In the genomic region with DNA sequence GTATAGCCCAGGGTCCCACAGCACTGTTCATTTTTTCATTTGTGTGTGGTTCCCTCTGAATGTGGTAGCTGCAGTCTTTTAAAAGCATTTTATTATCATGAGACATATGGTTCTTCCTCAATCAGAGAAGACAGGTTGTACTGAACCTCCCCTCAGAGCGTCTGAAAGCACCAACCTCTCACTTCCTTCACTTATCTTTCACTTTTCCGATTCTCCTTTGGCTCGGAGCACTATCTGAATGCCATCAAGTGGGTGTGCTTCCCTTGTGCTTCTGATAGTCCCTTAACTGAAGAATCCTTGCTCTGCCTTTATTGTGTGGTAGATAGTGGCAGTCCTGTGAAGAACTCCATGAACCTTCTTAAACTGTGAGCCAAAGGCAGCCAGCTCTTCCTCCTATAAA, we compare ENCODE assay signal across 24 mouse cellular contexts. TPM values are rescaled to one million over a fixed set of nuclear protein-coding genes. Genes with fewer than 3 reads are reported as not detected.
DNase-seq lines count a peak whose midpoint lies in the region; ATAC-seq and TF ChIP-seq lines count a peak whose summit lies in the region.
"Had no signal": no experiment of that assay in that cellular context is flagged by ENCODE, and none has a peak within 500 bp of the region (broad histone marks: within the 10 kb centered on the region; RNA-seq: fewer than 3 reads in every experiment).

No protein-coding gene starts in this region.

- no peak overlapping the region for H3K9ac ChIP-seq in liver, embryonic 12.5 days
- no peak overlapping the region for H3K9ac ChIP-seq in liver, embryonic 14.5 days (replicated peaks)
- H3K9ac ChIP-seq: embryonic facial prominence, embryonic 12.5 days; forebrain, embryonic 12.5 days had no signal

- 16% methylated on average over 3 of the region's 3 CpGs for WGBS in liver, embryonic 12.5 days (ENCODE audit: insufficient replicate concordance)
- WGBS in liver, embryonic 14.5 days (ENCODE audit: insufficient replicate concordance), result 26% methylated on average over 3 of the region's 3 CpGs

- H3K27me3 ChIP-seq in liver, embryonic 12.5 days (replicated peaks), result no peaks in the 10 kb centered on the region
- no peaks in the 10 kb centered on the region for H3K27me3 ChIP-seq in liver, embryonic 14.5 days (ENCODE audit: control insufficient read depth, insufficient read depth, low read length)
- H3K27me3 ChIP-seq: embryonic facial prominence, embryonic 12.5 days; forebrain, embryonic 12.5 days; Patski had no signal

- peaks cover 15% of the 10 kb centered on the region for H3K4me1 ChIP-seq in liver, embryonic 12.5 days
- H3K4me1 ChIP-seq in liver, embryonic 14.5 days (replicated peaks; ENCODE audit: control insufficient read depth in 2 of 2, insufficient read depth in 2 of 2, low read length in 1 of 2), result peaks cover 3% of the 10 kb centered on the region in 2 experiments
- H3K4me1 ChIP-seq: embryonic facial prominence, embryonic 10.5 days; embryonic facial prominence, embryonic 12.5 days; forebrain, embryonic 12.5 days had no signal

- TF ChIP-seq EP300 in liver, embryonic 14.5 days (IDR thresholded peaks at IDR 0.05; ENCODE audit: low read depth), result peak; percentile 46

- peak; percentile 71; the same call in 1 of the 2 replicates for ATAC-seq in liver, embryonic 12.5 days
- no peak; the same call in 1 of the 2 replicates for ATAC-seq in liver, embryonic 14.5 days (ENCODE audit: insufficient read depth)
- ATAC-seq in megakaryocyte-erythroid progenitor cell, adult 5-6 weeks (replicated peaks; ENCODE audit: low FRiP score, low TSS enrichment, poor library complexity, severe bottlenecking), result peak; percentile 44; the same call in 1 of the 2 replicates
- ATAC-seq: activated CD4-positive, CD25-positive, alpha-beta regulatory T cell, adult 4 months; forebrain, embryonic 14.5 days; forebrain, embryonic 16.5 days; Patski had no signal

- H3K36me3 ChIP-seq in liver, embryonic 12.5 days, result no peaks in the 10 kb centered on the region
- no peaks in the 10 kb centered on the region for H3K36me3 ChIP-seq in liver, embryonic 14.5 days (replicated peaks; ENCODE audit: control insufficient read depth, insufficient read depth, low read depth)
- H3K36me3 ChIP-seq: embryonic facial prominence, embryonic 10.5 days; embryonic facial prominence, embryonic 12.5 days; forebrain, embryonic 10.5 days; forebrain, embryonic 12.5 days had no signal

- no peak for DNase-seq in liver
- DNase-seq in brain, adult 2 months (ENCODE audit: low read depth, low spot score), result peak; percentile 13
- peak in 1 of 3 experiments; percentile 7 for DNase-seq in liver, embryonic 14.5 days (ENCODE audit: low read depth in 3 of 3, low spot score in 3 of 3)
- no peak for DNase-seq in heart, postnatal 4 days
- no peak for DNase-seq in right cerebral cortex, adult 2 months (ENCODE audit: low spot score in 2 of 2)
- DNase-seq in cerebellum, adult 9-11 months, result no peak
- DNase-seq: adrenal gland, adult 8-10 months; adrenal gland, postnatal 14 days; adrenal gland, postnatal 36 days; cerebellum, adult 11 months; cerebellum, adult 18-20 months; cerebellum, adult 8-10 months; cerebellum, postnatal 10 days; cerebellum, postnatal 25 days had no signal

- H3K27ac ChIP-seq in liver, embryonic 12.5 days, result no peak overlapping the region
- H3K27ac ChIP-seq in liver, embryonic 14.5 days, result no peak overlapping the region
- H3K27ac ChIP-seq: embryonic facial prominence, embryonic 10.5 days; embryonic facial prominence, embryonic 12.5 days; forebrain, embryonic 10.5 days; forebrain, embryonic 12.5 days had no signal

- TF ChIP-seq CTCF in liver, embryonic 14.5 days (IDR thresholded peaks at IDR 0.05; ENCODE audit: low read depth), result no peak

- H3K9me3 ChIP-seq in liver, embryonic 12.5 days (replicated peaks), result no peaks in the 10 kb centered on the region
- H3K9me3 ChIP-seq in liver, embryonic 14.5 days (ENCODE audit: control insufficient read depth, low read length), result no peaks in the 10 kb centered on the region
- H3K9me3 ChIP-seq: embryonic facial prominence, embryonic 10.5 days; embryonic facial prominence, embryonic 12.5 days; forebrain, embryonic 10.5 days; forebrain, embryonic 12.5 days had no signal

- H3K4me2 ChIP-seq in liver, embryonic 12.5 days, result no peak overlapping the region
- H3K4me2 ChIP-seq in liver, embryonic 14.5 days (ENCODE audit: low read depth), result no peak overlapping the region
- H3K4me2 ChIP-seq: embryonic facial prominence, embryonic 12.5 days; forebrain, embryonic 12.5 days had no signal

- H3K4me3 ChIP-seq in liver, embryonic 12.5 days, result no peak overlapping the region
- no peak overlapping the region for H3K4me3 ChIP-seq in liver, embryonic 14.5 days (ENCODE audit: insufficient read depth in 1 of 2, low read depth in 2 of 2, low read length in 2 of 2)
- H3K4me3 ChIP-seq: embryonic facial prominence, embryonic 10.5 days; embryonic facial prominence, embryonic 12.5 days; forebrain, embryonic 10.5 days; forebrain, embryonic 12.5 days had no signal

RNA-seq across cellular contexts. Expression of a gene that starts 39.4 kb away (rescaled TPM):
- 11.6 and 13.0 TPM in 2 replicates for polyA plus RNA-seq in liver, embryonic 12.5 days (2016; fragmentation: Nextera tagmentation; extraction: Ambion mirVana)
- 4.3 and 4.7 TPM in 2 replicates for polyA plus RNA-seq in liver, embryonic 14.5 days (2012; rRNA removed)
- polyA plus RNA-seq in liver, embryonic 14.5 days (2014; fragmentation: Nextera tagmentation; extraction: Ambion mirVana), result 9.8 and 11.2 TPM in 2 replicates
- 10.1 and 11.4 TPM in 2 replicates for total RNA-seq in megakaryocyte-erythroid progenitor cell, adult 5-6 weeks (2014; fragmentation: Nextera tagmentation)
- total RNA-seq in megakaryocyte-erythroid progenitor cell, adult 5-6 weeks (2017), result 1.3 and 5.6 TPM in 2 replicates
- total RNA-seq in heart, postnatal 4 days (2021), result 1 to 10 TPM; 5.2 to 8.1 TPM
